In the genomic region with DNA sequence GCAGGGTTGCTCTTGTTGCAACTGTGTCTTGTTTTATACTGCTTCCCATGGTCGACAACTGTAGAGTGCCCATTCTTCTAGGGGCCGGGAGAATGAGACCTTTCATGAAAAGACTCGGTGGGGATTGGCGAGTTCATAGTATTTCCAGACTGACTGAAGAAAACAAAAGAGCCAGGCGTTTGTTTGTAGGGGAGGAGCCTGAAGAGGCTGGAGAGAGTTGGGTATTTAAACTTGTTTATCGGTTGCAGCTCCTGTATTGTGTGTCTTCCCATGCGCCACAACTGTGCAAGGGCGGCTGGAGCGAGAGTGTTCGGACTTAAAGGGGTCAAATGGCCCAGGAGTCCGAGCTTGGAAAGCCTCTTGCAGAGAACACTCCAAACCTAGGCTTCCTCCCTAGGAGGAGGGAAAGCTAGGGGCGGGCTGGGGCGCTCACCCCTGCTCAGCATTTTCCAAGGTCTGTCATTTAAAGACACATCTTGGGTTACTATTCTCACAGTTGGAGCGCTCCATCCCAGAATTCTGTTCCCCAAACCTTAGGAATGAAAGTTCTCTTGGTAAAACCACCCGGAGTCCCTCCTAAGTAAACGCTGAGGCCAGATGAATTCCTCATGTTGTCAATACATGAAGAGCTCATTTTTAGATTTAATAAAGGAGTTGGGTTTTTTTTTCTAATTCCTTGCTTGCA, we compare ENCODE assay signal across 9 mouse cellular contexts. TPM values are rescaled to one million over a fixed set of nuclear protein-coding genes. Genes with fewer than 3 reads are reported as not detected.
DNase-seq lines count a peak whose midpoint lies in the region; ATAC-seq lines count a peak whose summit lies in the region.
"Had no signal": no experiment of that assay in that cellular context is flagged by ENCODE, and none has a peak within 500 bp of the region (broad histone marks: within the 10 kb centered on the region; RNA-seq: fewer than 3 reads in every experiment).

No protein-coding gene starts in this region.

- H3K27me3 ChIP-seq in lung, embryonic 16.5 days (ENCODE audit: control insufficient read depth, insufficient read depth, low read depth, low read length) = 0 out of 2 replicates have a peak, but pooled peaks cover 3% of the 10 kb centered on the region
- H3K27me3 ChIP-seq in hindbrain, embryonic 14.5 days (ENCODE audit: control insufficient read depth, insufficient read depth, low read length) = no peaks in the 10 kb centered on the region
- H3K27me3 ChIP-seq in midbrain, embryonic 15.5 days (replicated peaks) = no peaks in the 10 kb centered on the region

- no peak overlapping the region for H3K27ac ChIP-seq in lung, embryonic 16.5 days (ENCODE audit: low read length)
- no peak overlapping the region for H3K27ac ChIP-seq in hindbrain, embryonic 14.5 days
- H3K27ac ChIP-seq in midbrain, embryonic 15.5 days = no peak overlapping the region

- no peak for ATAC-seq in lung, embryonic 16.5 days (ENCODE audit: low read depth)
- no peak for ATAC-seq in hindbrain, embryonic 14.5 days (ENCODE audit: low FRiP score)
- no peak for ATAC-seq in midbrain, embryonic 15.5 days (replicated peaks)
- ATAC-seq in granulocyte monocyte progenitor cell, adult 5-6 weeks (replicated peaks; ENCODE audit: poor library complexity, severe bottlenecking) = no peak
- ATAC-seq in inflammation-experienced regulatory T-cells, adult 6 months = no peak

- H3K4me3 ChIP-seq in lung, embryonic 16.5 days (ENCODE audit: low read length) = no peak overlapping the region
- 0 out of 2 replicates have a peak overlapping the region, but pooled peaks have one; percentile 2 for H3K4me3 ChIP-seq in hindbrain, embryonic 14.5 days (replicated peaks; ENCODE audit: low read length)
- H3K4me3 ChIP-seq in midbrain, embryonic 15.5 days = no peak overlapping the region

- no peaks in the 10 kb centered on the region; the same call in 1 of the 2 replicates for H3K9me3 ChIP-seq in lung, embryonic 16.5 days (ENCODE audit: control insufficient read depth, low read length)
- no peaks in the 10 kb centered on the region for H3K9me3 ChIP-seq in hindbrain, embryonic 14.5 days (ENCODE audit: control insufficient read depth, low read length)
- H3K9me3 ChIP-seq in midbrain, embryonic 15.5 days = no peaks in the 10 kb centered on the region

- no peaks in the 10 kb centered on the region for H3K36me3 ChIP-seq in lung, embryonic 16.5 days (ENCODE audit: control insufficient read depth, insufficient read depth, low read length)
- no peaks in the 10 kb centered on the region for H3K36me3 ChIP-seq in hindbrain, embryonic 14.5 days (replicated peaks; ENCODE audit: control insufficient read depth, insufficient read depth)
- H3K36me3 ChIP-seq in midbrain, embryonic 15.5 days (replicated peaks) = no peaks in the 10 kb centered on the region

- H3K4me2 ChIP-seq in lung, embryonic 16.5 days (ENCODE audit: low read depth, low read length) = peak overlapping the region; percentile 40
- H3K4me2 ChIP-seq in hindbrain, embryonic 14.5 days (replicated peaks) = peak overlapping the region; percentile 36
- peak overlapping the region; percentile 9; the same call in 1 of the 2 replicates for H3K4me2 ChIP-seq in midbrain, embryonic 15.5 days

- 8% methylated on average over 16 of the region's 16 CpGs for WGBS in lung, embryonic 16.5 days
- WGBS in hindbrain, embryonic 14.5 days = 3% methylated on average over 16 of the region's 16 CpGs
- 4% methylated on average over 16 of the region's 16 CpGs for WGBS in midbrain, embryonic 15.5 days

- no peaks in the 10 kb centered on the region for H3K4me1 ChIP-seq in lung, embryonic 16.5 days (replicated peaks; ENCODE audit: control insufficient read depth, insufficient read depth, low read length)
- H3K4me1 ChIP-seq in hindbrain, embryonic 14.5 days (replicated peaks; ENCODE audit: control insufficient read depth, insufficient read depth, low read length) = peaks cover 7% of the 10 kb centered on the region; the same call in 1 of the 2 replicates
- H3K4me1 ChIP-seq in midbrain, embryonic 15.5 days = peaks cover 17% of the 10 kb centered on the region

- no peak overlapping the region for H3K9ac ChIP-seq in lung, embryonic 16.5 days (ENCODE audit: low read length)
- H3K9ac ChIP-seq in hindbrain, embryonic 14.5 days = no peak overlapping the region
- H3K9ac ChIP-seq in midbrain, embryonic 15.5 days = no peak overlapping the region

- no peak for DNase-seq in lung, postnatal 14 days
- peak; percentile 81 for DNase-seq in embryo, embryonic 9.5 days (ENCODE audit: extremely low spot score)
- DNase-seq in hindbrain, embryonic 14.5 days (ENCODE audit: low spot score) = no peak
- DNase-seq in gastrocnemius, postnatal 4 days (ENCODE audit: low spot score in 2 of 2) = no peak

RNA-seq across cellular contexts. Expression of a gene that starts 5.3 kb away (rescaled TPM):
- 37.5 and 41.0 TPM in 2 replicates for polyA plus RNA-seq in lung, embryonic 16.5 days (2015; fragmentation: Nextera tagmentation; extraction: Ambion mirVana)
- polyA plus RNA-seq in hindbrain, embryonic 14.5 days (2014; fragmentation: Nextera tagmentation; extraction: Ambion mirVana) = 25.4 and 30.4 TPM in 2 replicates
- polyA plus RNA-seq in midbrain, embryonic 15.5 days (2015; fragmentation: Nextera tagmentation; extraction: Ambion mirVana) = 25.2 and 26.9 TPM in 2 replicates
- 10 to 100 TPM; 18.6 to 20.8 TPM for total RNA-seq in gastrocnemius, postnatal 4 days (2021)
- total RNA-seq in granulocyte monocyte progenitor cell, adult 5-6 weeks (2014; fragmentation: Nextera tagmentation) = 0.26 TPM in 1 of 2 replicates, not detected in the other
- under 0.01 and 0.09 TPM in 2 replicates for total RNA-seq in granulocyte monocyte progenitor cell, adult 5-6 weeks (2017)
- polyA plus RNA-seq in inflammation-experienced regulatory T-cells, adult 6 months (2017; shearing (Covaris generic)) = 1 to 10 TPM; 4.6 to 5.2 (median 5.1) TPM
- total RNA-seq: heart, adult 18-20 months had no signal

RNA-seq across cellular contexts. Expression of a gene that starts 43.8 kb away (rescaled TPM):
- polyA plus RNA-seq in lung, embryonic 16.5 days (2015; fragmentation: Nextera tagmentation; extraction: Ambion mirVana) = 111 TPM in 2 replicates
- polyA plus RNA-seq in hindbrain, embryonic 14.5 days (2014; fragmentation: Nextera tagmentation; extraction: Ambion mirVana) = 42.3 and 44.5 TPM in 2 replicates
- 123 and 128 TPM in 2 replicates for polyA plus RNA-seq in midbrain, embryonic 15.5 days (2015; fragmentation: Nextera tagmentation; extraction: Ambion mirVana)
- 10 to 100 TPM; 36.9 to 42.3 TPM for total RNA-seq in gastrocnemius, postnatal 4 days (2021)
- total RNA-seq in granulocyte monocyte progenitor cell, adult 5-6 weeks (2014; fragmentation: Nextera tagmentation) = 171 and 173 TPM in 2 replicates
- 179 and 205 TPM in 2 replicates for total RNA-seq in granulocyte monocyte progenitor cell, adult 5-6 weeks (2017)
- 10 to 100 TPM; 30.2 to 49.2 (median 34.7) TPM for polyA plus RNA-seq in inflammation-experienced regulatory T-cells, adult 6 months (2017; shearing (Covaris generic))
